Mouse (Mus musculus) fibroblast of lung, adult 2 months (primary cell): ENCODE data around the gene Ranbp3l.
"Not testable (repeated sequence)": the region's sequence is repeated elsewhere in the genome, so short reads cannot be mapped to it uniquely, and the experiment has no call there.

Source experiments
- DNase-seq: peaks from one replicate; pipeline ENCODE4 v3.0.0-alpha.2; 2011; ENCODE audit warnings: low read depth

Gene Ranbp3l

DNA sequence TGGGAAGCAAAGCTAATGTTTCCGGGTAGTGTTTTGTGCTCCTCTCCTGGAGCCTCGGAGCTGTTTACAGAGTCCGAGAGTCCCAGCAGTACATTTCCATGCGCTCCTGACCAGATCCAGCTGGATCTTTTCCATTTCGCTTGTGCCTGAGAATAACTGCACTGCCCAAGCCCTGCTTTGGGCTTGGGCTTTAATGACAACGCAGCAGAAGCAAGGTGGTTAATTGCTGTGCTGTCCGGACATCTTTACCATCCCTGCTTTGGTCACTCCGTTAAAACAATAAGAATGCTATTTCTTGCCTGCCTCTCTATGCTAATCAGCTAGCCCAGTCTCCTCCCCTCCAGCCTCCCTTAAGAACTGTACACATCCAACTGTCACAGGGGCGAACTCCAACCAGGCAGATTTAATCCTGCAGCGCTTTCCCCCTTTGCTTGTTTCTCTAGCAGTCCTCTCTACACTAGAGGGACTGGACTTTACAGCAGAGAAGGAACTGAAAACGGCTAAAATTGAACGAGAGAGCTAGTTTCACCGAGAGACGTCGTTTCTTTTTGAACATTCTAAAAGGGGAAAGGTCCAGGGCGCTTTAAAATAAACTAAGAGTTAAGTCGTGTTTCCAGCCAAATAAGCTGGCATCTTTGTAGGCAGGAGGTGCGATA, at the start of gene Ranbp3l:
Gene Ranbp3l, plus strand, starts transcription at position 377 of the 656 bp plus-strand sequence.
- DNase-seq, result no peak

DNA sequence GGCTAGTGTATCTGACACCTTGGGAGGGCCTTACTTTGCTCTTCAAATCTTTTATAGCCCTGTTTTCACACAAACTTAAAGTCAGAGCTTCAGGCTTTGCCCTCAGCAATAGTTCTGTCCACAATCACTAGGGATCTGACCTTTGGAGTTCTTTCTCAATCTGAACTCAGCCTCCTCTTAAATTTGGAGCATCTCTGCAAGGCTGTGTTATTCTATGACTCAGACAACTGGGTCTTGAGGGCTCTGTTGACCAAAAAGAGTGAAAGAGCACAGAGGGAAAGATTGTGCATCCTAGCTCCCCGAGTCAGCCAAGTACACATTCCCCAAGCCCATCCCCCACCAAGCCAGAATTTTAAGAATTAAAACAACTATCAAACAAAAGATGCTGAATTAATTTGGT, 37.7 kb upstream of the Ranbp3l start:
- DNase-seq, result no peak

DNA sequence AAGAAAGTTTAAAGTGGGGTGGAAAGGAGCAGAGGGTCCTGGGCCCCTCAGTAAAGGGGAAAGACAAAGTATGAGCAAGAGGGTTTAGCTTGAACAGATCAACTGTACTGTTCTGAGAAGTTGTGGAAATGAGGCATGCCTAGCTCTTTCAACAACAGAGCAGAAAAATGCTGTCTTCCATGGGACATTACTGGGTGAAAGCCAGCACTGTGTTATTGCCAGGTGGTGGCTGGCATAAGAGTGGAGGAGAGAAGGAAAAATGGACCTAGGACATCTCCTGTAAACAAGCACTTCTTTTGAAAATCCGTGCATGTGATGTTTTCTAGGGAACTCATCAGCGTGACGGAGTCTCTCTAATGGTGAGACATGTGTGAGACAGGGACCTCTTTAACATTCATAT, 30.8 kb upstream of the Ranbp3l start:
- DNase-seq, result no peak

DNA sequence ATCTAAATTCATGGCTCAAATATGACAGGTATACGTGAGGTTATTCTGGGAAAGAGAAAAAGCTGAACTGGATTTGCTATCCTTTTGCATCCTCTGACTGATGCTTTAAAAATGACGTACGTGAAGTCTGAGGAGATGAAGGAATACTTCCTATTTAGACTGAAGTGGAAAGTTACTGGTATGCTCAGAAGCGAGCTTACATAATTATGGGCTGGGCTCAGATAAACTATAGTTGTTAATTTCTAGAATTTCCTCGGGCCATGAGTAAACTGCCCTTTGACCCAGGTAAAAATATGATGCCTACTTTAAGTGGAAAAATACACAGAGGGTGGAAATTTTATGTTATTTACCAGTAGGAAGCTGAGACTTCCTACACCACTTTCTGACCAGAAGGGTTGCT, 26.9 kb upstream of the Ranbp3l start:
- DNase-seq, result no peak

DNA sequence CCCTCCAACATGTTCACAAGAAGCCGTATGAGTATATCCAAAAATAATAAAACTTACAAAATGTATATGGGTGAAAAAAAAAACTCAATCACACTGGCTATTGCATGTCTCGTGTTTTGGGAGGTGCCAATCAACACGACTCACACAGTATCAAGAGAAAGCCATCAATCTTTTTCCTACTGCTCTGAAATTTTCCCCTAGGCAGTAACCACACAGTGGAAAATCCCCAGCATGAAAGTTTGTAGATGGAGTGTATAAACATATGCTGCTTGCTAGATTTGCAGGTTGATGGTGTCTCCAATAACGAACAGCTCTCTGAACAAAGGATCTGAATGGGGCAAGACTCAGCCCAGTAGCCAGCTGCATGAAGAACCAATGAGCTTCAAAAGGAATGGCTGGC, 16.9 kb upstream of the Ranbp3l start:
- DNase-seq, result no peak

DNA sequence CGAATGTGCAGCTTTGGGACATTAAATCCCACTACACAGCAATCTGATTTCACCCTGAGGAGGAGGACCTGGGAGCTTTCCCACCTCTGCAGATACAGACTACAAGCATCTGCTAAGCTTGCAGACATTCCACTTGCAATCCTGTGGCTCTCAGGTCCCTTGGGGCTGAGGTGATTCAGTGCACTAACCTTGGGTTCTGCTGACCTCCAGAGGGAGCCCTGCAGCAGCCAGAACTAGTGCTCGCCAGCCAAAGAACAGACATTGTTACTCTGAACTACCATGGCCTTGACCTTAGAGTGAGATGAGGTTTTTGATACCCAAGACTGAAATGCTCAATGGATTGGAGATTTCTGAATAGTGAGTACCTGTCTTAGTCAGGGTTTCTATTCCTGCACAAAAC, 4.4 kb upstream of the Ranbp3l start:
- DNase-seq, result peak; percentile 46

DNA sequence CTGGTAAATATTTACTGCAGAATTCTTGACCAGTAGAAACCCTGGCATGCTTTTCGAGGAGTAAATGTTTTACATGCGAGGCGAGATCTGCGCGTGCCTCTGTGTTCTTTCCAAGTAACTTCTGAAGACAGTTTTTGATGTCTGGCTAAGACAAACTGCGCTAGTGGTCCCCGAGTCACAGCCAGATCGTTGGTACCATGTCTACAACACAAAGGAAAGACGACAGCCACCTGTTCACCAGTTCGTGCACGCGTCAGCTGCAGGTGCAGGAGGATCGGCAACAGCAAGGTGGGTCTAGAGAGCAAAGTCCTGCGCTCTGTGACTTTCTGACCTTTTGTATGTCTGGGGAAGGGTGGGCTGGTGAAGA, 463 bp downstream of the Ranbp3l start:
- DNase-seq, result no peak

DNA sequence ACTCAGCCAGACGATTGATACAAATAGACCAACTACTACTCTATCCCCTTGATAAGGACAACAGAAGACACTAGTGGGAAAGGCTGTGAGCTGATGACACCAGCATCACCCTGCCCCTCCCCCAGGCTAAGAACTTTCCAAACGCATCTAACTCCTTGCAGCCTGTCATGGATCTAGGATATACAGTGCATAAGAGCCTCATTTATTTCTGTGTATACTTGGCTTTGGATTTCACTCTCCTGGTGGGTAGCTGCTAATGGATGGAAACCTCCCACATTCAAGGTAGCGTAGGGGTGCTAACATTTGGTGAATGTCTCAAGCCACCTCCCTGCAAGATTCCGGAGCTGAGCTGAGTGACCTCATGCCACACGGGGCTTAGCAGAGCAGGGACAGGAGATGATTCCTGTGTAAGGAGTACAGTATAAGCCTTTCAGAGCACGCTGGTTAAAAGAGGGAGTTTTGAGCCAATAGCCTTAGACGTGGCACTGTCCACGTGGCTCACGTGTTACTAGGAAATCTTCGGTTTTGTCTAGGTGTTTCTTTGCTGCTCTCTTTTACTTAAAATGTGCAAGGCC, 1.4 kb downstream of the Ranbp3l start:
- DNase-seq, result no peak

DNA sequence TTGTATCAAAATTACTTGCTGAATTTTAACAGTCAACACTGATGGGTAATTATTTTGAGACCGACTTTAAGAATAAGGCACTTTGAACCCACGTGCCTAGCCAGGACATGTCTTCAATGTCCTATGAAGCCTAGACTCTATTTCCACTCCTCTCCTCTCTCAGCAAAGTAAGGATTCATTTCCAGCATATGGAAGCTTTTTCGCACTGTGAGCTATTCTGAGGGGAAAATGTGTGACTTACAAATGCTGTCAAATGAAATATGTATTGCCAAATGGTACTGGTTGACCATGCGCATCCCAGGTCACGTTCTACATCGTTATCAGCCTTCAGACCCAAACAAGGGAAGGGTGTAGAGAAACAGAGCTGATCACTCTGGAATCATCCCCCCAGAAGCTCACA, 23.5 kb downstream of the Ranbp3l start:
- no peak for DNase-seq

DNA sequence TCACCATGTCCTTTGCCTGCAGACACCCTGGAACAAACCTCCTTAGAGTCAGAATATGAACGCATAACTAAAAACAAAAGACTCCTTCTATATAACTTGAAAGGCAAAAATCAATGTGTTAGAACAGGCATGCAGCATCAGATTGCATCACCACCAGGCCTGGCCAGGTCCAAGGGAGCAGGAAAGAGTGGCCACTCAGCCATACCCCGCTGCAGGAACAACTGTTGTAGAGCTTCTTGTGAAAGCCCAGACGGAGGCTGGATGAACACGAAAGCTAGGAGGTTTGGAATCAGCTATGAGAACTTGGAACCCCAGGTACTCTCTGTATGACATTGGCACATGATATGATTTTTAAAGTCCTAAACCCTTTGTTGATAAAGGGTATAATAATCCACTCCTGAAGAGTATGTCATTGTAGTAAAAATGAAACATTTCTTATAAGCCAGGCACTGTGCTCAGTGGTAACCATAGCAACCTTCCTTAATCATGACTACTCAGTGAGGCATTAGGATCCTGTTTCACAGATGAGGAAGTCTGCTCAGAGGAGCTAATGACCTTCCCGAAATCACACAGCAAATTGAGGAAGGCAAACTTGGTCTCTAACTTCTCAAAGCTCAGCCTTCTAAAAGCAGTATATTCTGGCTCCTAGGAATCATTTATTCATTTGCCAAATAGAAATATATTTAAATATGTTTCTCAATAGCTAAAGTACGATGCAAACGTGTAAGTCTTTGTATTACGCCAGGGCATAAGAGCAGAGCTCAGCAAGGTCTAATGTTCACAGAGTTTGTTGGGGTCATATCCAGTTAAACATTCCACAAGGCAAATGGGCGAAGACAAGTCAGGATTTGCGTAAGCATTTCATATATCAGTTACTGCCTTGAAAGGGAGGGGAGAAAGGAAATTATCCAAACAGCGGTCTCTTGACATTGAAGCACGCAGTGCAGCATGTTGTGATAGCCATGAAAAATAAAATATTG, 24.4 kb downstream of the Ranbp3l start:
- no peak for DNase-seq

DNA sequence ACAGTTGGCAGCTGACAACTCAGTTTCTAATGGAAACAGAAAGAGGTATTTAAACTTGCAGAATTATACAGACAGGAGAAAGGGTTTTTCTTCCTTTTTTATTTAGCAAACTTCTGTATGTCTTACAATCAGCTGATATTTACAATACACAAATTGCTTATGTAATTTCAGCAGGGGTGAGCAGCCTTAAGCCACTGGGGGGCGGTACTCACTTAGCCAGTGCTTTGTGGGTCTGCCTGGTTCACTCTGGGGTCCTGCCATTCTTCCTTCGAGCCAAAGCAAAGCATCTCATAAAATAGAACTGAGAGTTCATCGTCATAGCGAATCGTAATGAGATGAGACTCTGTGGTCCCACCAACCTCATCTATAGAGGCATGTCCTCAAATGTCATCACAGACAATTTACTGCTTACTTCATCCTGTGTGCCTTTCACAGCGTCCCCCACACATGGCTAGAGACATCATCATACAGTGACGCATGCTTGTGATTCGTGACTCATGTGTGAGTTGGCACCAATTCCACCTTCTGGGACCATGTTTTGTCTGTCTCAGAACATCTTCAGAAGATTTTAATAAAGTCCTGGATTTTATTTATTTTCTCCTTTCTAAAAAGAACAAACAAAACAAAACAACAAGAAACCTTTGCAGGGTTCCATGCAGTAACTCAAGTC, 27.0 kb downstream of the Ranbp3l start:
- no peak for DNase-seq

DNA sequence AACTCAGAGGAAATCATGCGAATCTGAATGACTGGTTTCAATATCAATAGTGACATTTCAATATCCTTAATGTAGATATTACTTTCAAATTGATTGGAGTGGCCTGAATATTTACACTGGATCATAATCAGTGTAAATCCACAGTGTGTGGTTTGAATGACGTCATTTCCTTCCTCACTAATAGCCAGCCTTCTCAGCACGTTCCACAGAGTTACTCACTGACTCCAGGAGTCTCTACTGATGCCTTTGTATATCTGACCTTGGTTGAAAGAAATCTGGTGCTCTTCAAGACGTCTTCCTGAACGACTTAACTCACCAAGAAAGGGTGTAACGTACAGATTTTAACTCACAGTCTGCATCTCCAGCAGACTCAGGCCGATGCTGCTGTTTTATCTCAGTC, 27.7 kb downstream of the Ranbp3l start:
- DNase-seq, result no peak

DNA sequence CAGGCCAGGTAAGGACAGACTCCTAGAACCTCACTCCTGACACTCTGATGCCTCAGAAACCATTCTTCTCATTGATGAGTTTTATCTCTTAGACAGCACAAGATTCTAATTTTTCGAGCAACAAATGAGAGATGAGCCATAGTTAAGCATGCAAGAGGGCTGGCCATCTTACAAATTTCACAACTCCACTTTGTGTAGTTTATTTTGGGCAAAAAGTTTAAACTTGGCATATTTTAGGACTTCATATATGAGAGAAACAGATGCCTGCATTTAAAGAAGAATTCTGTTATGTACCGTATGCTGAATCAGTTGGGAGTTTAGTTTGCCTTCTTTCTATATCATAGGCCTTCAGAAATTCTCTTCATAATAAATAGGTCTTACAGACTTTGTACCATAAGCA, 35.0 kb downstream of the Ranbp3l start:
- no peak for DNase-seq

DNA sequence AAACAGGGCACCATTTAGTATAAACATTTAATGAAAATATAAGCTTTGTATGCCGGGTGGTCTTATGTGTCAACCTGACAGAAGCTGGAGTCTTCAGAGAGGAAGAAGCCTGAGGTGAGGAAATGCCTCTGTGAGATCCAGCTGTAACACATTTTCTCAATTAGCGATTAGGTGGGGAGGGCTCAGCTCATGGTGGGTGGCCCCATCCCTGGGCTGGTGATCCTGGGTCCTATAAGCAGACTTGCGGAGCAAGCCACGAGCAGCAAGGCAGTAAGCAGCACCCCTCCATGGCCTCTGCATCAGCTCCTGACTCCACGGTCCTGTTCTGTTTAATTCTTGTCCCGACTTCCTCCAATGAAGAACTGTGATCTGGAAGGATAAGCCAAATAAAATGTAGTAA, 41.4 kb downstream of the Ranbp3l start:
- no peak for DNase-seq

DNA sequence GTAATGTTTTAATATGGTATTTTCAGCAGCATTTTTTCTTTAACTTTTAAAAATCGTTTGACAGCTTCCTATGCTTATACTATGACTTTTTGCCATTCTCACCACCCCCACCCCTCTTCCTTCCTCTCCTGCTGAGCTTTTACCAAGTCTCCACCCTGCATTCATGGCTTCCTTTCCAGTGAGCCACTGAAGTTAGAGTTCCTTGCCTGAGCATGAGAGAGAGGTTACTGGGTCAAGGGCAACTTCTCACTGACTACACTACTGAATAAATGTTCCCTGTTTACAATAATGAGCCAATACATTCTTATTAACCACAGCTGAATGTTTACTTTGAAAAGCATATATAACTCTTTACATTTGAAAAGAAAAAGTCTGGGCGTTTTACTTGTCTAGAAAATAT, 46.8 kb downstream of the Ranbp3l start:
- DNase-seq, result no peak

DNA sequence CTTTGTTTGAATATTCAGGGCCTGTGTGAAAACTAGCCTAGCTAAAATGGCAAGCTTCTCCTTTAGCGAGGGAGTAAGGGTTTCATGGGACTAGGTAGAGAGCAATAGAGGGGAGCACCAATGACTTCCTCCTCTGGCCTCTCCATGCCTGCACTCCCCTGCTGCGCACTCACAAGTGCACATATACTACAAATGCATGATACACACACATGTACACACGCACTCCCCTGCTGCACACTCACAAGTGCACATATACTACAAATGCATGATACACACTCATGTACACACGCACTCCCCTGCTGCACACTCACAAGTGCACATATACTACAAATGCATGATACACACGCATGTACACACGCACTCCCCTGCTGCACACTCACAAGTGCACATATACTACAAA, 47.7 kb downstream of the Ranbp3l start:
- not testable (repeated sequence) for DNase-seq

DNA sequence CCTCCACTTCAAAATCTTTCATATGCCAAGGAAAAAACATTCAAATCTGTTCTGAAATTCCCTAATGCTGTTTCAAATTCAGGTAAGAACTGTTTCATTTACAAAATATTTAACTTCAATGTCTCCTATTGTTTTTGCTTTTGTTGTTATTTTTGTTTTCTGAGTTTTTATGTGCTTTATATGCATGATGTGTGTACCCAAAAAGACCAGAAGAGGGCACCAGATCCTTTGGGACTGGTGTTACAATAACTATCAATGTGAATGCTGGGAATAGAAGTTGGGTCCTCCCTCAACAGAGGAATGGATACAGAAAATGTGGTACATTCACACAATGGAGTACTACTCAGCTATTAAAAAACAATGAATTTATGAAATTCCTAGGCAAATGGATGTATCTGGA, 88.0 kb downstream of the Ranbp3l start:
- no peak for DNase-seq

DNA sequence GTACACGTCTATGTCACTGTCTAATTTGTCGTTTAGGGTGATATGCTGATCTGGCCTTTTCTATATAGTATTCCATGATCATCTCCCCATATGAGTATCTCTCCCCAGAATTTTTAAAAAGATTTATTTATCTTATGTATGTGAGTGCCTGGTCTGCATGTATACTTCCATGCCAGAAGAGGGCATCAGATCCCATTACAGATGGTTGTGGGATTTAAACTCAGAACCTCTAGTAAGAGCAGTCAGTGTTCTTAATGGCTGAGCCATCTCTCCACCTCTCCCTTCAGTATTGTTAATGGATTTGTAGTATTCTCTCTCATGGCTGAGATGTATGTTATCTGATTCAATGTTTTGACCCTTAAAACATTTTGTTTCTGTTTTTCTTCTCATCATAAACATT, 92.1 kb downstream of the Ranbp3l start:
- no peak for DNase-seq

DNA sequence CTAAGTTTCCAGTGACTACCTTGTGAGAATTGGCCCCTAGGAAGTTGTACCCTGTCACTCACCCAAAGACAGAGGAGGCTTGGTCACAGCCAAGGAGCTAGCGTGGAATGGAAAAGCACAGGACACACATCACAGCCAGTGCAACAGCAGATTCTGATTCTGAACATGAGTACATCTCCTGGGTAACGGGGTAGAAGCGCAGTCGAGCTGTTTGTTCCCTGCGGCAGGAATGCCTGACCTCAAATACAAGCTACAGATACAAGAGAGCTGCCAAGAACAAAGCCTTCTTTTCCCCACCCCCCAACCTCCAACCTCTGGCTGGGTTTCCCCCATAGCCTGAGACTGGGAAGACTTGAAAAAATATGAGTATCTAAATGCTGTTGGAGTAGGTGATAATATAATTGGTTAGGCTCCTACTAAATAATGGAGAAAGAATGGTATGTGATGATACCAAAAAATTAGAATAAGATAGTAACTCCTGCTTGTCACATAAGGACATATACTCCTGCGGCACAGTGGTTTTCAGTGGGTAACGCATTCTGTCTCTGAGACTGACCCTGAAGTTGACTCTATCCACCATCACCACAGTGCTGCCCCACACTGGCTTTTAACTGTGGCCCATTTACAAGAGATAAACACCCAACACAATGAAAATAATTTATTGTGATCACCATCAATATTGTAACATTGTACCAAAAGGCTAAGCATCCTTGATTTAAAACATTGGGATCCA, 93.6 kb downstream of the Ranbp3l start:
- no peak for DNase-seq

DNA sequence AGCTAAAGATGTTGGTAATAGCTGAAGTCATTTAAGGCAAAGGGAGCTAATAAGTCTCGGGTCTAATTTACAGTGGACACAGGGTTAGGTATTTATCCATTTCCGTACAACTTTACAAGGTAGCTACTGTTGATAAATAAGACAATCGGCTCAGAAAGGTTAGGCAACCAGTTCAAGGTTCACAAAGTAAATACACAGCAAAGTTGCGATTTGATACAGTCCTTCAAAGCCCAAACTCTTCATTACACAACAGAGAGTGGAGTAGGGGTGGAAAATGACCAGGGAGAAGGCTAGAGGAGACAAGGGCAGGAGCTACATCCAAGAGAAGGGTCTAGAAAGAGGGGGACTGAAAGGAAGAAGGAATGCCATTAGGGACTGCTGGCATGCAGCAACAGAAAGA, 101.1 kb downstream of the Ranbp3l start:
- DNase-seq, result no peak

DNA sequence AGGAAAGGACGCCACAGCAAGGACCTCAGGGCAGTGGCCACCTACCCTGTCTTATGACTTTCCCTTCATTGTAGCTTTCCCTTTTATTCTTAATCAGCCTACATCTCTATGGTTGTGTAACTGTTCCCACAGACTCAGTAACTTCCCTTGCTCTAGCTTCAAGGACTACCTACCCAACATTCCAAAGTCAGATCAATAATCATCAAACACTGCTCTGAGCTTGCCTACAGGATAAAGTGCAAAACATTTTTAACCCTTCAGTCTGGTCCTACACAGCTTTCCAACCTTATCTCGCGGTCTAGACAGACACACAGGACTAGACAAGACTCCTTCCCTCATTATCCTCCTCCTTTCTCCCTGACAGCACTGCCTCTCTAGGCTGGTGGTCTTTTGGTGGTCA, 102.6 kb downstream of the Ranbp3l start:
- no peak for DNase-seq
